ENCODE assay signal across 9 mouse cellular contexts in genomic region chr5:36373246-36373891, GRCm38 (mm10). TPM values are rescaled to one million over a fixed set of nuclear protein-coding genes. Genes with fewer than 3 reads are reported as not detected.
DNase-seq lines count a peak whose midpoint lies in the region; ATAC-seq and TF ChIP-seq lines count a peak whose summit lies in the region.
"Had no signal": no experiment of that assay in that cellular context is flagged by ENCODE, and none has a peak within 500 bp of the region (broad histone marks: within the 10 kb centered on the region; RNA-seq: fewer than 3 reads in every experiment).

No protein-coding gene starts in this region.

- 3% methylated on average over 11 of the region's 11 CpGs for WGBS in kidney, embryonic 16.5 days

- ATAC-seq in kidney, embryonic 16.5 days (ENCODE audit: low FRiP score, low TSS enrichment): peak; percentile 76

- 0 out of 2 replicates have a peak overlapping the region, but pooled peaks have one; percentile 5 for H3K4me2 ChIP-seq in kidney, embryonic 16.5 days (replicated peaks; ENCODE audit: low read depth, low read length)
- H3K4me2 ChIP-seq in myocyte (ENCODE audit: low read depth): peak overlapping the region; percentile 77

- intact Hi-C loops in left cerebral cortex, postnatal 14 days (cut with DNase I): no loop called here

- TF ChIP-seq POLR2A in myocyte (IDR thresholded peaks at IDR 0.05; ENCODE audit: insufficient read length, low read depth): no peak

- no peaks in the 10 kb centered on the region for H3K9me3 ChIP-seq in E14TG2a.4 (ENCODE audit: low read length)
- no peaks in the 10 kb centered on the region for H3K9me3 ChIP-seq in kidney, embryonic 16.5 days (ENCODE audit: low read length)

- DNase-seq in heart, adult 8-10 months (ENCODE audit: low spot score): peak; percentile 44
- no peak for DNase-seq in ovary, adult 18-20 months (ENCODE audit: low spot score)
- DNase-seq in ovary, postnatal 10 days (ENCODE audit: low spot score): no peak
- no peak for DNase-seq in left cerebral cortex, postnatal 14 days (ENCODE audit: low spot score in 2 of 2)

- no peak overlapping the region; the same call in 1 of the 2 replicates for H3K9ac ChIP-seq in kidney, embryonic 16.5 days (replicated peaks; ENCODE audit: low read length)

- peaks cover 71% of the 10 kb centered on the region for H3K79me2 ChIP-seq in C2C12 (ENCODE audit: control insufficient read depth, insufficient read depth)
- peaks cover 27% of the 10 kb centered on the region for H3K79me2 ChIP-seq in myocyte (ENCODE audit: control insufficient read depth, insufficient read depth)

- H3K36me3 ChIP-seq in C2C12 (ENCODE audit: control insufficient read depth, insufficient read depth) (no peaks in the 10 kb centered on the region), E14TG2a.4 (ENCODE audit: insufficient read depth, low read length) (no peaks in the 10 kb centered on the region), myocyte (ENCODE audit: control insufficient read depth, insufficient read depth) (no peaks in the 10 kb centered on the region)
- no peaks in the 10 kb centered on the region for H3K36me3 ChIP-seq in kidney, embryonic 16.5 days (ENCODE audit: insufficient read depth, low read length)

- H3K79me3 ChIP-seq in C2C12 (ENCODE audit: low read depth): peaks cover 13% of the 10 kb centered on the region

- H3ac ChIP-seq in C2C12 (ENCODE audit: control insufficient read depth, insufficient read length, low read depth): no peak overlapping the region
- H3ac ChIP-seq in myocyte (ENCODE audit: control insufficient read depth, insufficient read length): no peak overlapping the region

- TF ChIP-seq CTCF in C2C12 (IDR thresholded peaks at IDR 0.05; ENCODE audit: control insufficient read depth, insufficient read depth, insufficient read length) (no peak), E14TG2a.4 (conservative IDR thresholded peaks at IDR 0.05; ENCODE audit: low read length) (no peak)

- H3K27me3 ChIP-seq in C2C12 (ENCODE audit: control insufficient read depth, insufficient read depth, insufficient read length) (no peaks in the 10 kb centered on the region), E14TG2a.4 (ENCODE audit: insufficient read depth, low read length) (peaks cover 4% of the 10 kb centered on the region; the same call in 1 of the 2 replicates), myocyte (ENCODE audit: control insufficient read depth, insufficient read depth, insufficient read length) (no peaks in the 10 kb centered on the region)
- H3K27me3 ChIP-seq in kidney, embryonic 16.5 days (ENCODE audit: insufficient read depth, low read length): no peaks in the 10 kb centered on the region

- H3K27ac ChIP-seq in kidney, embryonic 16.5 days (ENCODE audit: low read length): peak overlapping the region; percentile 69
- H3K27ac ChIP-seq: heart, adult 2 months had no signal

- H3K4me3 ChIP-seq in C2C12 (ENCODE audit: insufficient read depth, poor library complexity, severe bottlenecking): no peak overlapping the region
- peak overlapping the region; percentile 3; the same call in 1 of the 2 replicates for H3K4me3 ChIP-seq in E14TG2a.4 (replicated peaks; ENCODE audit: low read length)
- H3K4me3 ChIP-seq in kidney, embryonic 16.5 days (ENCODE audit: low read length): no peak overlapping the region
- no peak overlapping the region for H3K4me3 ChIP-seq in myocyte
- H3K4me3 ChIP-seq: heart, adult 2 months had no signal

- H3K4me1 ChIP-seq in E14TG2a.4 (replicated peaks; ENCODE audit: low read depth, low read length): peaks cover 73% of the 10 kb centered on the region
- H3K4me1 ChIP-seq in kidney, embryonic 16.5 days (ENCODE audit: insufficient read depth, low read length): peaks cover 87% of the 10 kb centered on the region

TF ChIP-seq in C2C12, 6 proteins besides CTCF, POLR2A, EP300 and RAD21:
- TF ChIP-seq MAX (IDR thresholded peaks at IDR 0.05): no peak
- no peak for TF ChIP-seq USF1 (IDR thresholded peaks at IDR 0.05; ENCODE audit: low read depth)
- peak; percentile 85 for TF ChIP-seq MYOD1 (IDR thresholded peaks at IDR 0.05; ENCODE audit: control insufficient read depth, insufficient read length, low read depth)
- TF ChIP-seq MYOG (IDR thresholded peaks at IDR 0.05; ENCODE audit: control insufficient read depth, extremely low read depth, insufficient read length): no peak
- peak; percentile 5 for TF ChIP-seq CEBPB (IDR thresholded peaks at IDR 0.05; ENCODE audit: low read depth)
- TF ChIP-seq FOSL1 (IDR thresholded peaks at IDR 0.05; ENCODE audit: insufficient read depth, low read length, poor library complexity, severe bottlenecking): peak; percentile 2

TF ChIP-seq in myocyte, 11 proteins besides CTCF, POLR2A, EP300 and RAD21:
- TF ChIP-seq MYOD1 (IDR thresholded peaks at IDR 0.05; ENCODE audit: control insufficient read depth in 1 of 3, insufficient read length in 2 of 3, low read depth in 2 of 3): peak; percentile 81 to 95 (median 85)
- TF ChIP-seq MYOG (IDR thresholded peaks at IDR 0.05; ENCODE audit: control insufficient read depth in 1 of 3, insufficient read depth in 1 of 3, insufficient read length in 2 of 3, low read depth in 2 of 3): peak; percentile 45 to 88 (median 65)
- peak; percentile 41; the same call in 1 of the 2 replicates for TF ChIP-seq CEBPB (IDR thresholded peaks at IDR 0.05; ENCODE audit: insufficient read depth, poor library complexity, severe bottlenecking)
- TF ChIP-seq SRF (IDR thresholded peaks at IDR 0.05; ENCODE audit: control insufficient read depth, insufficient read length, low read depth): no peak
- peak; percentile 70 for TF ChIP-seq TCF3 (IDR thresholded peaks at IDR 0.05; ENCODE audit: insufficient read length, low read depth)
- peak; percentile 94 for TF ChIP-seq TCF12 (IDR thresholded peaks at IDR 0.05; ENCODE audit: insufficient read depth, poor library complexity, severe bottlenecking)

RNA-seq across cellular contexts. Expression of gene Sorcs2, which starts 24.6 kb away (rescaled TPM):
- polyA plus RNA-seq in C2C12 (2012; fragmentation: generic; extraction: Trizol) (67.7 TPM), myocyte (2012; fragmentation: generic; extraction: Trizol) (58.2 TPM)
- 1 to 10 TPM; 5.0 to 9.4 (median 7.6) TPM for total RNA-seq in heart, adult 8-10 months (2022)
- polyA plus RNA-seq in kidney, embryonic 16.5 days (2015; fragmentation: Nextera tagmentation; extraction: Ambion mirVana): 11.1 and 11.6 TPM in 2 replicates
- 10 to 100 TPM; 48.2 to 49.2 TPM for total RNA-seq in left cerebral cortex, postnatal 14 days (2021)
